Mouse (Mus musculus): ENCODE data around the gene March11. TPM values are rescaled to one million over a fixed set of nuclear protein-coding genes. Genes with fewer than 3 reads are reported as not detected.

Gene March11
- total and polyA plus RNA-seq, 3 experiments, result 0.05 TPM; not detected in 2

DNA sequence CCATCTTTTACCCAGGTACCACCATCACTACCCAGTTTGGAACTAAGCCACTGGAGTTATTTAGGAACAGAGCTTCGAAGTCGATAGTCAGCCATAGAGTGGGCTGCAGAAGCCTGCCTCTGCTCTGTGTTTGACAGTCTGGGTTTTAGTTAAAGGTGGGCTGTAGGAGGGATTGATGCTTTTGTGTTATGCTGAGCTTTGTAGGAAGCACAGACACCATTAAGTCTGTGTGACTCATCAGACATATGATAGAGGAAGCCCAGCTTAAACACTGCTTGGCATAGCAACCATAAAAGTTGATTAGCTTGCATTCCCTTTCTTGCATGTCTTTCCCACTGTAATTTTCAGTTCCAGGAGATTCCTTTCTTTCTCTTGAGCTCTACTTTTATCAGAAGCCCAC, 87.7 kb downstream of the March11 start:
- Histone ChIP-seq H3K36me3 (replicated peaks) (no peaks in the 10 kb centered on the region), H3K27me3 (ENCODE audit: insufficient read depth, low read length) (no peaks in the 10 kb centered on the region), H3K9me3 (replicated peaks) (no peaks in the 10 kb centered on the region), H3K4me3 (ENCODE audit: low read depth, low read length) (no peak overlapping the region), H3K4me1 (ENCODE audit: insufficient read depth, low read depth, low read length) (no peaks in the 10 kb centered on the region)
- ATAC-seq (ENCODE audit: extremely low read depth, insufficient number of reproducible peaks, low FRiP score, poor library complexity, severe bottlenecking) (no peak), DNase-seq (ENCODE audit: low spot score) (no peak)
- TF ChIP-seq CTCF (IDR thresholded peaks at IDR 0.05; ENCODE audit: low read depth, low read length) (no peak), TAL1 (conservative IDR thresholded peaks at IDR 0.05; ENCODE audit: low read depth, low read length) (no peak), POLR2AphosphoS5 (IDR thresholded peaks at IDR 0.05; ENCODE audit: insufficient replicate concordance, low read depth, low read length) (no peak), GATA1 (IDR thresholded peaks at IDR 0.05; ENCODE audit: borderline replicate concordance, low read length) (no peak), GATA2 (IDR thresholded peaks at IDR 0.05; ENCODE audit: borderline replicate concordance, low read depth, low read length) (no peak)

DNA sequence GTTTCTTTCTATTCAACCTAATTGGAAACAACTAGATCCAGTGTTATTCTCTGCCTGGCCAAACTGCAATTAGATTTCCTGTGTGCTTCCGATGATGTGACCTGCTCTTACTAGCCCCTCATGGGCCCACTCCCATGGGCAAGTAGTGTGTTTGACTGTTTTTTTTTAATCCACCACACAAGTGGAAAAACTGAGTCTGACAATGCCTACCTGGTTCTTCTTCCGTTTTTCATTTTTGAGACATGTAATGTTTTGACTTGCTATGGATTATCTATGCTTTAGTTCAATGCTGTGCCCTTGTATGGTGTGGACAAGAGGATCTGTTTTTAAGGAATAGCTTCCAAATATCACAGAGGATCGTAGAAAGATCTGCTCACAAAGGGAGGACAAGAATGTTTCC, 116.4 kb downstream of the March11 start:
- H3K36me3 ChIP-seq (replicated peaks), result no peaks in the 10 kb centered on the region
- ATAC-seq (ENCODE audit: extremely low read depth, insufficient number of reproducible peaks, low FRiP score, poor library complexity, severe bottlenecking), result no peak
- no peak overlapping the region for H3K4me3 ChIP-seq (ENCODE audit: low read depth, low read length)
- H3K4me1 ChIP-seq (ENCODE audit: insufficient read depth, low read depth, low read length), result no peaks in the 10 kb centered on the region
- TF ChIP-seq GATA1 (IDR thresholded peaks at IDR 0.05; ENCODE audit: borderline replicate concordance, low read length), result no peak
- TF ChIP-seq POLR2AphosphoS5 (IDR thresholded peaks at IDR 0.05; ENCODE audit: insufficient replicate concordance, low read depth, low read length), result no peak
- no peak for TF ChIP-seq GATA2 (IDR thresholded peaks at IDR 0.05; ENCODE audit: borderline replicate concordance, low read depth, low read length)
- TF ChIP-seq CTCF (IDR thresholded peaks at IDR 0.05; ENCODE audit: low read depth, low read length), result no peak
- no peak for TF ChIP-seq TAL1 (conservative IDR thresholded peaks at IDR 0.05; ENCODE audit: low read depth, low read length)
- H3K9me3 ChIP-seq (replicated peaks), result no peaks in the 10 kb centered on the region
- no peaks in the 10 kb centered on the region for H3K27me3 ChIP-seq (ENCODE audit: insufficient read depth, low read length)
- no peak for DNase-seq (ENCODE audit: low spot score)

DNA sequence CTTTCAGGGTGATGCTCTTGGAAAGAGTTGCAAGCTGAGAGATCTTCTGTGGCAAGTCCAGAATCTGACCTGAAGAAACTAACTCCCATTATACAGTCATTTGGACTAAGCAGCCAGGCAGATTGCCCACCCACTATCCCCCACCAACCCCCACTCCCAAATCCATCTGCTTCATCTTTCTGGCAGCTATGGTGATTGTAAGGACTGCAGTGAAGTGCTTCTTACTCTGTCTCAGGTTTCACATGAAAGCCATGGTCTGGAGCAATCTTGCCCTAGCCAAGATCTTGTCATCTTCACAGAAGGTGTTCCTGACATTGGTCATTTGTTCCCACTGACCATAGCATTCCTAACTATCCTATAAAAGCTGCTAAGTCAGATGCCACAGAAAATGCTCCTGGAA, 117.4 kb downstream of the March11 start:
- Histone ChIP-seq H3K27me3 (ENCODE audit: insufficient read depth, low read length) (no peaks in the 10 kb centered on the region), H3K4me1 (ENCODE audit: insufficient read depth, low read depth, low read length) (no peaks in the 10 kb centered on the region), H3K9me3 (replicated peaks) (no peaks in the 10 kb centered on the region), H3K36me3 (replicated peaks) (no peaks in the 10 kb centered on the region), H3K4me3 (ENCODE audit: low read depth, low read length) (no peak overlapping the region)
- DNase-seq (ENCODE audit: low spot score) (no peak), ATAC-seq (ENCODE audit: extremely low read depth, insufficient number of reproducible peaks, low FRiP score, poor library complexity, severe bottlenecking) (no peak)
- TF ChIP-seq GATA2 (IDR thresholded peaks at IDR 0.05; ENCODE audit: borderline replicate concordance, low read depth, low read length) (no peak), TAL1 (conservative IDR thresholded peaks at IDR 0.05; ENCODE audit: low read depth, low read length) (no peak), CTCF (IDR thresholded peaks at IDR 0.05; ENCODE audit: low read depth, low read length) (no peak), GATA1 (IDR thresholded peaks at IDR 0.05; ENCODE audit: borderline replicate concordance, low read length) (no peak), POLR2AphosphoS5 (IDR thresholded peaks at IDR 0.05; ENCODE audit: insufficient replicate concordance, low read depth, low read length) (no peak)

DNA sequence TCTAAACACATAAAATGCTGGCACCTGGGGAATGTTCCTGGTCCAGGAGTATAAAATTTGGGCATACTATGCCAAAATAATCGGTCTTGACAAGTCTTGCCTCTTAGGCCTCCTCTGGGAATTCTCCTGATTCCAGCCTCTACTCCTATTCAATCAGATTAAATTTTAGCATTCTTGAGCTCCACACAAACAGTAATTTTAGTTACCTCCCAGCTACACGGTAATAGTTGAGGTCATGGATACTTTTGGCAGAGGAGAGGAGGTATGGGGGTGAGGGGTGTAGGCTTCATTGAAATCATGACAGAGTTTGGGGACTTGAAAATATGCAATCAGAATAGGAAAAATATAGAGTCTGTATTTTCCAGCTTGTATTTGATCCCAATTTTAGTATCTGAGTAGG, 121.7 kb downstream of the March11 start:
- Histone ChIP-seq H3K9me3 (replicated peaks) (no peaks in the 10 kb centered on the region), H3K4me1 (ENCODE audit: insufficient read depth, low read depth, low read length) (no peaks in the 10 kb centered on the region), H3K4me3 (ENCODE audit: low read depth, low read length) (no peak overlapping the region), H3K36me3 (replicated peaks) (no peaks in the 10 kb centered on the region), H3K27me3 (ENCODE audit: insufficient read depth, low read length) (no peaks in the 10 kb centered on the region)
- no peak for ATAC-seq (ENCODE audit: extremely low read depth, insufficient number of reproducible peaks, low FRiP score, poor library complexity, severe bottlenecking)
- no peak for DNase-seq (ENCODE audit: low spot score)
- TF ChIP-seq TAL1 (conservative IDR thresholded peaks at IDR 0.05; ENCODE audit: low read depth, low read length) (no peak), GATA1 (IDR thresholded peaks at IDR 0.05; ENCODE audit: borderline replicate concordance, low read length) (no peak), CTCF (IDR thresholded peaks at IDR 0.05; ENCODE audit: low read depth, low read length) (no peak), GATA2 (IDR thresholded peaks at IDR 0.05; ENCODE audit: borderline replicate concordance, low read depth, low read length) (no peak), POLR2AphosphoS5 (IDR thresholded peaks at IDR 0.05; ENCODE audit: insufficient replicate concordance, low read depth, low read length) (no peak)

DNA sequence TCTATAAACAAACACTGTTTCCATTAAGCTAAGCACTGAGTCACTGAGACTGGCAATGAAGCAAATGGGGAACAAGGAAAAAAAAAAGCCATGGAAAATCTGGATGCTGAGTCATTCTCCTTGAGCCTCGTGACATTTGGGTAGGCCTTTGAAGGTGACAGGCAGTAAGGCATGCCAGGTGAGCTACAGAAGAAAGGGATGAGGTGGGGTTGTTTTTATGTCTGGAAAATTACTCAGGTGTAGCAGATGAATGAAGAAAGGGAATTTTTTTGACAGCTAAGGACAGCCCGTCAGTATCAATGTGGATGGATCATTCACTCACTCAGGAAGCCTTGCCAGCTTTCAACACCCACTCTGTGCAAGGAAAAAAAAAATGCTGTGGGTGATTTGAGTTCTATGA, 123.8 kb downstream of the March11 start:
- Histone ChIP-seq H3K27me3 (ENCODE audit: insufficient read depth, low read length) (no peaks in the 10 kb centered on the region), H3K9me3 (replicated peaks) (no peaks in the 10 kb centered on the region), H3K4me1 (ENCODE audit: insufficient read depth, low read depth, low read length) (no peaks in the 10 kb centered on the region), H3K4me3 (ENCODE audit: low read depth, low read length) (no peak overlapping the region), H3K36me3 (replicated peaks) (no peaks in the 10 kb centered on the region)
- ATAC-seq (ENCODE audit: extremely low read depth, insufficient number of reproducible peaks, low FRiP score, poor library complexity, severe bottlenecking), result no peak
- no peak for TF ChIP-seq POLR2AphosphoS5 (IDR thresholded peaks at IDR 0.05; ENCODE audit: insufficient replicate concordance, low read depth, low read length)
- no peak for TF ChIP-seq TAL1 (conservative IDR thresholded peaks at IDR 0.05; ENCODE audit: low read depth, low read length)
- TF ChIP-seq GATA1 (IDR thresholded peaks at IDR 0.05; ENCODE audit: borderline replicate concordance, low read length), result no peak
- no peak for TF ChIP-seq GATA2 (IDR thresholded peaks at IDR 0.05; ENCODE audit: borderline replicate concordance, low read depth, low read length)
- TF ChIP-seq CTCF (IDR thresholded peaks at IDR 0.05; ENCODE audit: low read depth, low read length), result no peak
- no peak for DNase-seq (ENCODE audit: low spot score)

DNA sequence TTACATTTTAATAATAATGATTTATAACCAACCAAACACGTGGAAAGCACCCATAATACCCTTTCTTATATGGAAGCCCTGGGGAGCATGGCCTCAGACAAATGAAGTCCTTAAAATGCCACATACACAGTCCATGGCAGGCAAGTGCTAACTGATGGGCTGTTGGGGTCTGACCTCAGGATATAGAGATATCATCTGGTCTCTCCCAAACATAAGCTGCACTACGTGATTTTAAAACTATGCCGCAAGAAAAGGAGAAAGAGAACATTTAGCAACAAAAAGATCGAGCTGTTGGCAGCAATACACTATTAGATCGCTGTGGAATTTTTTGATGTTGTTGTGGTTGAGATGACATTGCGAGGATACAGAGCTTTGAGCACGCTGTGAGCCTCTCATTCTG, 126.9 kb downstream of the March11 start:
- H3K4me1 ChIP-seq (ENCODE audit: insufficient read depth, low read depth, low read length), result no peaks in the 10 kb centered on the region
- no peak for TF ChIP-seq GATA1 (IDR thresholded peaks at IDR 0.05; ENCODE audit: borderline replicate concordance, low read length)
- no peak for TF ChIP-seq CTCF (IDR thresholded peaks at IDR 0.05; ENCODE audit: low read depth, low read length)
- no peak for TF ChIP-seq POLR2AphosphoS5 (IDR thresholded peaks at IDR 0.05; ENCODE audit: insufficient replicate concordance, low read depth, low read length)
- no peak for TF ChIP-seq TAL1 (conservative IDR thresholded peaks at IDR 0.05; ENCODE audit: low read depth, low read length)
- TF ChIP-seq GATA2 (IDR thresholded peaks at IDR 0.05; ENCODE audit: borderline replicate concordance, low read depth, low read length), result no peak

More for the DNA sequence above, 126.9 kb downstream of the March11 start:
- Histone ChIP-seq H3K36me3 (replicated peaks) (no peaks in the 10 kb centered on the region), H3K4me3 (ENCODE audit: low read depth, low read length) (no peak overlapping the region), H3K9me3 (replicated peaks) (no peaks in the 10 kb centered on the region), H3K27me3 (ENCODE audit: insufficient read depth, low read length) (no peaks in the 10 kb centered on the region)
- no peak for ATAC-seq (ENCODE audit: extremely low read depth, insufficient number of reproducible peaks, low FRiP score, poor library complexity, severe bottlenecking)
- no peak for DNase-seq (ENCODE audit: low spot score)
